Mouse (Mus musculus) heart, adult 9 months (tissue): ENCODE measurements around the gene Dll4.
A peak's percentile ranks its signal among the peaks of the same experiment; 100 is the strongest.

ENCODE experiments used
- DNase-seq, 2 experiments: peaks; one replicate each; pipeline ENCODE4 v3.0.0; 2022; ENCODE audit warnings: low spot score in 2 of 2

Gene Dll4

DNA sequence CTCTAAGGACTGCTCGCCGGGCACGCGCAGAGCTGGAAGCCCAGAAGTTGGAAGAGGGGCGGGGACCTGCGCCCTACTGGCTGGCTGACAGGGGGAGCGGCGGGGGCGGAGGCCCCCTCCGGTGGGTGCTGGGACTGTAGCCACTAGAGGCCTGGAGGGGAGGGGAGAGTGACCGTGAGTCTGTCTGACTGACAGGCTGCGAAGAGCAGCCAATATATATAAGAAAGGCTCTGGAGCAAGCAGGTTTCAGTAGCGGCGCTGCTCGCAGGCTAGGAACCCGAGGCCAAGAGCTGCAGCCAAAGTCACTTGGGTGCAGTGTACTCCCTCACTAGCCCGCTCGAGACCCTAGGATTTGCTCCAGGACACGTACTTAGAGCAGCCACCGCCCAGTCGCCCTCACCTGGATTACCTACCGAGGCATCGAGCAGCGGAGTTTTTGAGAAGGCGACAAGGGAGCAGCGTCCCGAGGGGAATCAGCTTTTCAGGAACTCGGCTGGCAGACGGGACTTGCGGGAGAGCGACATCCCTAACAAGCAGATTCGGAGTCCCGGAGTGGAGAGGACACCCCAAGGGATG, at the start of gene Dll4:
Dll4 (plus strand) TSS at position 217 of the 576 bp plus-strand sequence.
- peak; percentile 76 to 90 for DNase-seq

DNA sequence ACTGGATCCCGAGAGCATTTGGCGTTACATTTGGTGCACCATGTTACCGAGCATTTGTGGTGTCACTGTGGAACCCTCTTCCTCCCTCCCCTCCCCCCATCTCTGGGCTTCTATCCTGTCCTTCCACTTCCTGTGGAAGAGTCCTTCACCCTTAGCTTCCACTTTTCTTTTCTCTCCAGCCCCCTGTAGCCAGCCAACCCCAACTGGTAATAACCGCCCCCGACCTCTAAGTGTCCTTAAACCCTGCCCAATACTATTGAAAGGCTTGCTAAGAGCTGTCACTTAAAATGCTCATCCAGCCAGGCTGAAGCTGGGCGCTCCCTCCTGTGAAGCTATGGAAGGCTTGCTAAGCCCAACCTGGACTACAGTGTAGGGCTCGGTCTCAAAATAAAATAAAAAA, 48.7 kb upstream of the Dll4 start:
- no peak for DNase-seq

- no peak for DNase-seq
Observed at GRCm38 (mm10) chr2:119277810-119278209, 47.8 kb upstream of the Dll4 start.

GRCm38 (mm10) chr2:119281899-119282565, 43.6 kb upstream of the Dll4 start:
- no peak for DNase-seq

DNA sequence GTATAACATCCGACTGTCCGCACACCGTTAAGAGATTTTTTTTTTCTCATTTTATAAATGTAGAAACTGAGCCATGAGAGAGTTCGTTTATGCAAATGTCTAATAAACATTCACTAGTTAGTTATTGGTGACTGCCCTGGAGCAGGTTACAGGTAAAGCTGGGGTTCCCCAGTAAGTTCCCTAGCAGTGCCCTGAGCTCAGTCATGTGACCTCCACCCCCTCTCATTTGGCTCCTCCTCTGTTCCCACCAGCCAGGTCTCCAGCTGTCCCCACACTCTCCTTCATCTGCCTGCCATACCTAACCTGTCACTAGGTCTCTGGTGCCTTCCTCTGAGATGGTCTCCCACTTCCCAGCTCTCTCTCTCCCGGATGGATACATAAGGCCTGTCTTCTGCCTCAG, 38.2 kb upstream of the Dll4 start:
- DNase-seq, result no peak

- DNase-seq, result peak; percentile 97
Observed at GRCm38 (mm10) chr2:119288270-119288882, 37.2 kb upstream of the Dll4 start, which contains the start of gene Vps18. Gene Vps18 (plus strand): TSS chr2:119288740.

GRCm38 (mm10) chr2:119289014-119289416, 36.6 kb upstream of the Dll4 start:
- no peak for DNase-seq

DNA sequence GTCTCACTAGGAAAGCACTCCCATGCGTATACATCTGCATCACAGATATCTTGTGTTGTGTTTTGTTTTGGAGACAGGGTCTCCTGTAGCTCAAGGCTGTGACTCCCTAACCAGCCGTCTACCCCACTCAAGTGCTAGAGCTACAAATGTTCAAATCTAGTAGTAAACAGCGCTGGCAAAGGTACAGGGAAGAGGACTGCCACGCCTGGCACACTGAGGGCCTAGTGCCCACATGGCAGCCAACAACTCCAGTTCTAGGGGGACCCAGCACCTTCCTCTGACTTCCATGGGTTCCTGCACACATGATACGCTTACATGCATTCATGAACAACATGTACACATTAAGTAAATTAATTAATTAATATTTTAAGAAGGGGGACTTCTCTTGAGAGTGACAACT, 33.3 kb upstream of the Dll4 start:
- no peak for DNase-seq

- DNase-seq, result no peak
Observed at GRCm38 (mm10) chr2:119292852-119293251, 32.7 kb upstream of the Dll4 start.

- no peak for DNase-seq
Observed at GRCm38 (mm10) chr2:119293311-119293710, 32.3 kb upstream of the Dll4 start.

- DNase-seq, result no peak
Observed at GRCm38 (mm10) chr2:119293776-119294390, 31.7 kb upstream of the Dll4 start.

DNA sequence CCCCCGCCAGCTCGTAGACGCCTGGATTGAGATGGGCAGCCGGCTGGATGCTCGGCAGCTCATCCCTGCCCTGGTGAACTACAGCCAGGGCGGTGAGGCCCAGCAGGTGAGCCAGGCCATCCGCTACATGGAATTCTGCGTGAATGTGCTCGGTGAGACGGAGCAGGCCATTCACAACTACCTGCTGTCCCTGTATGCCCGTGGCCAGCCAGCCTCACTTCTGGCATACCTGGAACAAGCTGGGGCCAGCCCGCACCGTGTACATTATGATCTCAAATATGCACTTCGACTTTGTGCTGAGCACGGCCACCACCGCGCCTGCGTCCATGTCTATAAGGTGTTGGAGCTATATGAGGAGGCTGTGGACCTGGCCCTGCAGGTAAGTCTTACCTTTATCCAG, 31.2 kb upstream of the Dll4 start:
- no peak for DNase-seq

DNA sequence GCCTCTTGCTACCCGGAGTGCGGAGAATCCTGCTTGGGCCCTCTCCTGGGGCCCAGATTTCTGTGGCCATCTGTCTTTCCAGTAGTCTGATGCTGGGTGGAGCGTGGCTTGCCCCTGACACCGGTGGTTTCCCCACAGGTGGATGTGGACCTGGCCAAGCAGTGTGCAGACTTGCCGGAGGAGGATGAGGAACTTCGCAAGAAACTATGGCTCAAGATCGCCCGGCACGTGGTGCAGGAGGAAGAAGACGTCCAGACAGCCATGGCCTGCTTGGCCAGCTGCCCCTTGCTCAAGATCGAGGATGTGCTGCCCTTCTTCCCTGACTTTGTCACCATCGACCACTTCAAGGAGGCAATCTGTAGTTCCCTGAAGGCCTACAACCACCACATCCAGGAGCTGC, 28.8 kb upstream of the Dll4 start:
- no peak for DNase-seq

DNA sequence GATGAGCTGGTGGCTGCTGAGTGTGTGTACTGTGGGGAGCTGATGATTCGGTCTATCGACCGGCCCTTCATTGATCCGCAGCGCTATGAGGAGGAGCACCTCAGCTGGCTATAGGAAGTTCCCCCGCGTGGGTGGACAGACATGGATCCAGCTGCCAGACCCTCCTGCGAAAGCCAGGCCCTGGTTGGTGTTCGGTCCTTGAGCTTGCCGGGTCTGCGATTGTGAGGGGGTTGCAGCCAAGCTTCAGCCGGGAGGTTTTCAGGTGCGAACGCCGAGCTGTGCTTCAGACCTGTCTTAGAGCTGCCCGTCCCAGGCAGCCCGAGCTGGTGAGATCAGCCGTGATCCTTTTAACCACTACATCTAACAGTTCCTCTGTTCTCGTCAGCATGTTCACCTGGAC, 28.1 kb upstream of the Dll4 start:
- no peak for DNase-seq

DNA sequence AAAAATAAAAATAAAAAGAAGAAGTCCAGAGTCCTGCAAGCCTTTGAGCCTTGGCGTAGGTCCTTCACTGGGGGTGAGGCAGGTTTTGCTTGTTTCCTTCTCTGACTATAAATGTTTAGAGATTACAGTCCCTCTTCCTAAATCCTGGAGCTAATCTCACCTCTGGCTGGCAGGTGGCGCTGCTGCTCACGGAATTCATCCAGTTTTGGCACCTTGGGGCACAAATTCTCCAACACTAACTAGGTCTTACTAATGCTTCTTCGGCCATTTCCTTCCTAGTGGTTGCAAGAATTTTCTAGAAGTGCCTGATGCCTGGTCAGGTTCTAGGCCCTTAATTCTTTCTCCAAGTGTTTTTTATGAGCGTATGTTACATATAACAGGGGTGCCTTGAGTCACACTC, 27.3 kb upstream of the Dll4 start:
- peak in 1 of 2 experiments; percentile 69 for DNase-seq

GRCm38 (mm10) chr2:119298839-119299238, 26.7 kb upstream of the Dll4 start:
- DNase-seq, result no peak

DNA sequence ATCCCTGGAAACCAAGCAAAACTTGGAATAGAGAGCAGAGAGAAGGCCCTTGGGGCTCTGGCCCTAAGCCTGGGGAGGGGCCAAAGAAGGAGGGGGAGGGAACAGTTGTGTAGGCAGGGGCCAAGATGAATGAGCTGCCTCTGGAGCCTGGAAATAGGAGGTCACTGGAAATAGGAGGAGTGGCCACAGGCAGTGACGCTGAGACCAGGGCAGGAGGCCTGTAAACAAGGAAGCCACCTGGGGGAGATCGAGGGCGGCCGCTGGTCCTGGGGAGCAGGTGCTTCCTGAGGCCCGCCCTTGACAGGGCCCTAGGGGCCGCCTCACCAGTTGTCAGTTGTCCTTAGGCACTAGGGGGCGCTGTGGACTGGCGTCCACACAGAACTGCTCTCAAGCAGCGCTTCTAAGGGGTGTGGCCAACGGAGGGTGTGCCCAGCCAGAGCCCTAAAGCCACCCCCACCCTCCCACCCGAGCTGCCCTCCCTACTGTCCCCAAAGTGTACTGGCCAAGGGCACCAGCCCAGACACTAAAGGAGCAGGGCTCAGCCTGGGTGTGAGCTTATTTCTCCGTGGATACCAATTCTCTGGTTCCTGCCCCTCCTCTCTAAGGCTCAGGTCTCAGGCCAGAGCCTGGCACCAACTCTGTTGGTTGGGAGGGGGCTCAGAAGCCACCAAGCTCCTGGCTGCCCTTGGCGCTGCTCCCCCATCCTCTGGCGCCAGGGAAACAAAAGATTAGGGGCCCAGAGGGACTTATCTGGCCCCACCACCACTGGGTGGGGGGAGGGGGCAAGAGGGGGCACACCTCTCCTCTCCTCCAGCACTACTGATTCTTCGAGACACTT, 25.4 kb upstream of the Dll4 start:
- DNase-seq, result peak; percentile 91 to 95

- DNase-seq, result peak; percentile 66 to 79
Observed at GRCm38 (mm10) chr2:119300819-119301493, 24.6 kb upstream of the Dll4 start.

DNA sequence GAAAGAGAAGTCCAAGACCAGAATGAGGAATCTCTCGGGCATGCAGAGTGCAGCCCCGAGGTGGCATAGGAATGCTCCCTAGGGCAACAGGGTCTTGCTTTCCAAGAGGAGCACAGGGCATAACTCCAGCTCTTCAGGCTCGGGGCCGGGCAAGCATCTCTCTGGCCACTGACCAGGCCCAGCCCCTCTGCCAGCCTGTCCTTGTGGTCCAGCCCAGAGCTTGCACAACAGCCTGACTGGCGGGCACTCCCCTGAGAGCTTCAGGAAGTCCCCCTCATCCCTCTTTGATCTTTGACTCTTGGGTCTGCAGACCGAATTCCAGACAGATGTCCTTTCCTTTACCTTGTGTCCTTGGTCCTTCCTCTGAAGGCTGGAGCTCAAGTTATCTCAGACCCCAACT, 22.7 kb upstream of the Dll4 start:
- no peak for DNase-seq

DNA sequence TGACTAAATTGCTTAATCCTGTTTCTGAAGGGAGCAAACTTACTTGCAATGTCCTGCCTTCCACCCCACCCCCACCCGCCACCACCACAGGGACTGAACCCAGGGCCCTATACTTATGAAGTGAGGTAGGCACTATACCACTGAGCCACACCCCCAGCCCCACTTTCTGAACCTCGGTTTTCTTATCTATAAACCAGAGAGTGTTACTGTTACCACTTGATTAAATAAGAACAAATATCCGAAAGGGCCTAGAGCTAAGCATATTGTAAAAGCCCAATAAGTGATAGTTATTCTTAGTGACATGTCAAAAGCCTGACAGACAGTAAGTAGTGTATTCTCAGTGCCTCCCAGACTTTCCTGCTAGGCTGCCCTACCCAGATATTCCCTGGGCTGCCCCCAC, 21.2 kb upstream of the Dll4 start:
- no peak for DNase-seq

DNA sequence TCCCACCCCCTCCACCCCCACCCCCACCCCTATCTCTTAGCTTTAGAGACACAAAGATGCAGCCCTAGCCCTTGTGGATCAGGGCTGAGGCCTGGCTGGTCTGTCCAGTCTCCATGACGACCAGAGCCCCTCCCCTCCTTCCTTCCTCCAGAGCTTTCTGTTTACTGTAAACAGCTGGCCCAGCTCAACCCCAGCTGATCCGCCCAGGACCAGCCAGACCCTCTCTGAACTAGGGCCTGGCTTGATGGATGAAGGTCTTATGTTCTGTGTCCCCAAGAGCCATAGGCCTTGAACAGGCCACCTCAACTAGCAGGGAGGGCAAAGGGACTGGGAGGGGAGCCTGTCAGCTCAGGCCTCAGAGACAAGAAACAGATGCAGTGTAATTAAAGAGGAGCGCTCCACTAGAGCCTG, 20.8 kb upstream of the Dll4 start:
- DNase-seq, result peak in 1 of 2 experiments; percentile 73
